Mouse (Mus musculus): Measurements from ENCODE around the gene Scgb2b27.
"Not testable (repeated sequence)": the region's sequence is repeated elsewhere in the genome, so short reads cannot be mapped to it uniquely, and the experiment has no call there.

Gene Scgb2b27

DNA sequence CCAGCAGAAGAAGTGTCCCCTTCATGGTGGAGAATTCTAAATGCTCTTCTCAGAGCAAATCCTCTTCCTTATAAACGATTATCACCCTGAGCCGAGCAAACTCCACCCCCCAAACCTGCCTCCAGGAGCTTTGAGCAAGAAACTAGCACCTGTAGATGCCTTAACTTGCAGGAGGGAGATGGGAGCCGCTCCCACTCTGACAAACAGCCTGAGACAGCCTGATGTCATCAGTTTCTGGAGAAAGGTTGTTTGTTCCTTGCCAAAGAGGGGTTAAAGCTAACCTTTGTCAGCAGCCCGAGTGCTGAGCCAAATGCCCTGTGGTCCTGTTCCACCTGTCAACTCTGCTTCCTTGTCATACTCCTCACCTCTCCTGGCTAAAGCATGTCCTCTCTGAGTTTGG is at the start of gene Scgb2b27:
Gene Scgb2b27, minus strand, starts transcription at position 101 of the 400 bp plus-strand sequence.
- DNase-seq (ENCODE audit: low spot score): no peak

DNA sequence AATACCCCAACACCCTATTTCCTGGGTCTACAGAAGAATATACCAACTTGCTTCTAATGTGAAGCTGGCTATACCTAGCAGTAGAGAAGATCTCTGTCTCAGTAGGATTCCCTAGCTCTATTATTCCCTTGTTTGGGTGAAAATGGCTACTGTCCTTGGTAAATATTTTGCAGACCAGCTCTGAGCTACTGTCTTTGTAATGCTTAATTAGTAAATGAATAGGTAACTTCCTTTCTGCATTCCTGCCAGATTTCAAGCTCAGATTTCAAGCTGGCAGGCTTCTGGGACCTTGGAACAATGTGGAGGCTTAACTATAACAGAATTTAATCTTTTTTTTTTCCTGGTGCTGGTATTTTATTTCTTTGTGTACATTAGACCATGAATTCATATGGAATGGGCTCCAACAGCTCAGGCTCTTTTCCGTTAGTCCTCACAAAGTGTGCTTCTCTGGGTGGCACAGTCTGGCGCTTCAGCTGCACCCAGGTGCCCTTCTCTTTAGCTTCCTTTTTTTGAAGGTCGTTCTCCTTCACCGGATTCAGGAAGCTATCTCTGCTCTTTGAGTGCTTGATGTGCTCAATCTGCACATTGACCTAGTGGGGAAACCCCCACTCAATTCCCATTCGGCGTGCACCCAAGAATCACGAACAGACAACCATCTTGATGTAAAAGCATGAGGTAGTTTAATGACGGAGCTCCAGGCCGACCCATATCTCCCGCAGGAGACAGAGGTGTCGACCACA is 22.5 kb upstream of the Scgb2b27 start:
- not testable (repeated sequence) for DNase-seq (ENCODE audit: low spot score)

DNA sequence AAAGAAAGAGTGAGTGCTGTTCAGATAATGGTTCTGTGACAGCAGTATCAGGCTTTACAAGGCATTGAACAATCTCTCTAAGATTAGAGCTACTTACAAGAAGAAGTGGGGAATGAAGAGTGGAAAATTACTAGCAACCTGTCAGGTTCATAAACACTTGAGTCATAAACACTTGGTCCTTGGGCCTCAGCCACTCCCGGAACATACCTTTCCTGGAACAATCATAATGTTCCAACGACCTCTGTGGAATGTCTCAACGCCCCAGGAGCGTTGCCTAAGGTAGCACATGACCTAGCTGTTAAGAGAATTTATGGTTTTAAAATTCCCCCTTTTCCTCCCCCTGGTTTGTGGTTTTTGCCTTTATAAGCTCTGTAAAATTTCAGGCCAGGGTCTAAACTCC is 20.8 kb upstream of the Scgb2b27 start:
- DNase-seq (ENCODE audit: low spot score): not testable (repeated sequence)

DNA sequence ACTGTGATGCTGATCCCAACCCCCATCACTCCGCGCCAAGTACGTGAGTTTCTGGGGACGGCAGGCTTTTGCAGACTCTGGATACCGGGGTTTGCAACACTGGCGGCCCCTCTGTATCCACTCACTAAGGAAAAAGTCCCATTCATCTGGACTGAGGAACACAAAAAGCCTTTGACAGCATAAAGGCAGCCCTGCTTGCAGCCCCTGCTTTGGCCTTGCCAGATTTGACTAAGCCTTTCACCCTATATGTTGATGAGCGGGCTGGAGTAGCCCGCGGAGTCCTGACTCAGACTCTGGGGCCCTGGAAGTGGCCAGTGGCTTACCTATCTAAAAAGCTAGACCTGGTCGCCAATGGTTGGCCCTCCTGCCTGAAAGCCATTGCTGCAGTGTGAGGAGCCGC is 16.3 kb upstream of the Scgb2b27 start:
- no peak for DNase-seq (ENCODE audit: low spot score)

DNA sequence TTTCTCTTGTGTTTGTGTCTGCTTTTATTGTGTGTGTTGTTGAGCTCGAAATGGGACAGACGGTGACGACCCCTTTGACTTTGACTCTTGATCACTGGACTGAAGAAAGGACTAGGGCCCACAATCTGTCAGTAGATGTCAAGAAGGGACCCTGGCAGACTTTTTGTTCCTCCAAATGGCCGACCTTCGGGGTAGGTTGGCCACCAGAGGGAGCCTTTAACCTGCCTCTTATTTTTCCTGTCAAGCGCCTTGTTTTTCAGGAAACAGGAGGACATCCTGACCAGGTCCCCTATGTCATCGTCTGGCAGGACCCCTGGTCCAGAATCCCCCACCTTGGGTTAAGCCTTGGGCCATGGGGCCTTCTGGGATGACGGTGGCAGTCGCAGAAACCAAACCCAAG is 13.5 kb upstream of the Scgb2b27 start:
- not testable (repeated sequence) for DNase-seq (ENCODE audit: low spot score)

DNA sequence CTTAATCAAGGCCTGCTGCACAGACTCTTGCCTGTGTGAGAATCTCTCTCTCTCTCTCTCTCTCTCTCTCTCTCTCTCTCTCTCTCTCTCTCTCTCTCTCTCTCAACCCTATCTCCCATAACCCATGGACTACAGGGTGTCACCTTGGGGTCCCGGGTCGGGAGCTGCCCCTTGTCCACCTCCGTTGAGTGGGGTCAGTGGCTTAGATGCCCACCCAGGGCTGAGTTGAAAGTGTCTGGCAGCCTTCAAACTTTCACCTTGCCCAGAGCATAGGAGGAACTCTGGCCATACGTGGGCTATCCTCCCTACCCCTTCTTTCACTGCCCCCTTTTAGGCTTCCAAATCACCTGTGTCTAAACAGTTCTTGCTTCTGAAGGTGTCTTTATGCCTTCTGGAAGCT is 11.9 kb upstream of the Scgb2b27 start:
- DNase-seq (ENCODE audit: low spot score): no peak

DNA sequence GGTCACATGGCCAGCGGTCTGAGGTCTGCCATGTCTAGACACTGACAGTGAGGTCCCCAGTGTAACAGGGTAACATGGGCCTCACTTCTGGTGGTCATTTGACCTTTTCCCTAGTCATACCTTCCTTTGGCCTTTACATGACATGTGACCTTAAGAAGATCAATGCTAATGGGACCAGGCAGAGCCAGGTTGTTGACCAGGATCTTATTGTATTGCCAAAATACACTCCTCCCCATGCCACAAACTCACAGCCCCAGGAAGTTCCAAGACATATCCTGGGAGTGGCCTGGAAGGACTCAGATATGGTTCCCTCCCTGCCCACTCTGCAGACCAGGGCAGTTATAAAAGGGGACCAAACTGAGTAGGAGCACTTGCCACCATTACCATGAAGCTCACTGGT is 7.4 kb upstream of the Scgb2b27 start, which contains the start of gene Scgb1b27:
Gene Scgb1b27, plus strand, starts transcription at position 301 of the 400 bp plus-strand sequence.
- DNase-seq (ENCODE audit: low spot score): not testable (repeated sequence)

DNA sequence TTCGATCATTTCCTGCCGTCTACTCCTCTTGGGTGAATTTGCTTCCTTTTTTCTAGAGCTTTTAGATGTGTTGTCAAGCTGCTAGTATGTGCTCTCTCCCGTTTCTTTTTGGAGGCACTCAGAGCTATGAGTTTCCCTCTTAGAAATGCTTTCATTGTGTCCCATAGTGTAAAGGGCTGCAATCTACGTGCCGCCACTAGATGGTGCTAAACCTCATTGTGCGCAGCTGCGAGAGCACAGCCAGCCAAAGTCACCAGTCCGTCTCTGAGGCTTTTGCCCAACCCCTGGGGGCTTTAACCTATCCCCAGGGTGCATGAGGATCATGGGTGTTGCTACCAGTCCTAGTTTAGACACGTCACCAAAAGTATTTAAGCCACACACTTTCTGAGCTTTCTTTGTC is 31.5 kb downstream of the Scgb2b27 start:
- not testable (repeated sequence) for DNase-seq (ENCODE audit: low spot score)

Measured in left cerebral cortex, adult 11 months (tissue).